Mouse (Mus musculus) left cerebral cortex, adult 6 months (tissue): ENCODE data around the gene Prdx6b. TPM values are rescaled to one million over a fixed set of nuclear protein-coding genes. Genes with fewer than 3 reads are reported as not detected.

ENCODE experiments used
- long read RNA-seq, 2 experiments: library from polyadenylated mRNA; unstranded; transcript quantifications; one replicate each; pipeline ENCODE4 v2.0.0; 2019 to 2020
- polyA plus RNA-seq: library from polyadenylated mRNA; unstranded; fragments of <200 nt; fragmentation: Nextera tagmentation; gene quantifications from 2 replicates; pipeline ENCODE4 v1.2.3, GENCODE M21; 2021

Gene Prdx6b
- 0.05 TPM in 1 of 2 replicates, not detected in the other for polyA plus RNA-seq
- long read RNA-seq, experiment 1, result 0 reads
- long read RNA-seq, experiment 2, result 0 reads

GRCm38 (mm10) chr2:80292172-80292571 lies at the start of gene Prdx6b:
TSS of gene Prdx6b (plus strand) at chr2:80292472.

DNA sequence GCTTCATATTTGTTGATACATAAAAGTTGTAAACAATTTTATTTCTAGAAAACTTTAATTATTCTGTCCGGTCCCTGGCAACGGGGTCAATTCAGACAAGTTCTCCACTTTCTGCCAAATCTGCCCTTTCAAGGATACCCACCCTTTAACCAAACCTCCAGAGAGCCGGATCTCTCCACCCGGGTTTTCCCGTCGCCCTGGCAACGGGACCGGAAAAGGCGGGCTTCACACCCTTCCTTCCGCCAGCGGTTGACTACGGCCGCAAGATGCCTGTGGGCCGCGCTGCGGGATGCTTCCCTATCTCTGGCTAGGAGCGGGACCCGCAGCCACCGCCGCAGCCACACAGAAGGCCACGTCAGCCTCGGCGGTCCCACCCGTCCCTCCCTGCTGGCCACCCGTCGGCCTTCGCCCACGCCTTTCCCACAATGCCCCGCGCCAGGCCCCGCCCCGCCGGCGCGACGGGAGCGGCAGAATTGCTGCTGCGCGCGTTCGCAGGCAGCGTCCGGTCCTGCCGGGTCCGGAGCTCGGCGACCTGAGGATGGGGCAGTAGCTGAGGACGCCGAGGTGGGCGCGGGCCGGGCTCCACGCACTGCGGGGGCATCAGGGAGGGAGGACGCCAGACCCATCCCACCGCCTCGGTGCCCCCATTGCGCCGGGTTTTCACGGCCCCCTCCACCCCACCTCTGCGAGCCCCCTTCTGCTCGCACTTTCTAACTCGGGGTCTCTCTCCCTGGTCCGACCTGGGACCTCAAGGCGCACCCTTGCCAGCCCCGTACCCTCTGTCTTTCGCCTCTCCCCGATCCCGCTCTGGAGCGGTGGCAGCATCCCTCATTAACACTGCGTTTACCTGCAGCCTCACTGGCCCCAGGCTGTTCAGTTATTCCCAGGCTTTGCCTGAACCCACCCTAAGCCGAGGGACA lies 23.2 kb downstream of the Prdx6b start, which contains the start of gene Dnajc10:
Gene Dnajc10 (plus strand): TSS at position 225 of the 920 bp plus-strand sequence.

Other genes starting within 250 kb of the Prdx6b start
- gene Pde1a, start 163.0 kb upstream of the Prdx6b start, polyA plus RNA-seq, result 91.4 and 112 TPM in 2 replicates
- gene Dnajc10, start 23.0 kb downstream of the Prdx6b start, polyA plus RNA-seq, result 26.3 and 30.5 TPM in 2 replicates
- gene Frzb, start 155.2 kb downstream of the Prdx6b start, polyA plus RNA-seq, result 8.6 and 12.0 TPM in 2 replicates